Mouse (Mus musculus): ENCODE measurements at regions not wholly inside any gene's neighbourhood (a gene's known extent, or its start where the extent isn't known, plus 50 kb on each side); places are given as distances from the start of the nearest gene placed in this dataset.

GRCm38 (mm10) chr11:79815156-79815555 is 147.0 kb downstream of the Utp6 start:
- Histone ChIP-seq H3K36me3 (replicated peaks) (no peaks in the 10 kb centered on the region), H3K4me3 (no peak overlapping the region), H3K4me1 (no peaks in the 10 kb centered on the region), H3K27me3 (ENCODE audit: poor library complexity, severe bottlenecking) (no peaks in the 10 kb centered on the region), H3K9me3 (no peaks in the 10 kb centered on the region; the same call in 1 of the 2 replicates), H3K27ac (no peak overlapping the region)
- 91% methylated on average over 3 of the region's 3 CpGs for WGBS
- DNase-seq (ENCODE audit: extremely low spot score, low spot score): no peak

- Histone ChIP-seq H3K4me1 (peaks cover 24% of the 10 kb centered on the region), H3K27me3 (ENCODE audit: poor library complexity, severe bottlenecking) (no peaks in the 10 kb centered on the region), H3K9me3 (peaks cover 9% of the 10 kb centered on the region; the same call in 1 of the 2 replicates), H3K36me3 (replicated peaks) (no peaks in the 10 kb centered on the region), H3K4me3 (no peak overlapping the region), H3K27ac (peak overlapping the region; percentile 45)
- 49% methylated on average over 17 of the region's 17 CpGs for WGBS
- no peak for DNase-seq (ENCODE audit: extremely low spot score, low spot score)
These were observed 155.2 kb downstream of the Utp6 start for GRCm38 (mm10) chr11:79806911-79807466.

- Histone ChIP-seq H3K36me3 (replicated peaks) (no peaks in the 10 kb centered on the region), H3K4me3 (no peak overlapping the region), H3K27ac (peak overlapping the region; percentile 45), H3K4me1 (peaks cover 24% of the 10 kb centered on the region), H3K9me3 (peaks cover 9% of the 10 kb centered on the region; the same call in 1 of the 2 replicates), H3K27me3 (ENCODE audit: poor library complexity, severe bottlenecking) (no peaks in the 10 kb centered on the region)
- WGBS: 70% methylated on average over 10 of the region's 10 CpGs
- no peak for DNase-seq (ENCODE audit: extremely low spot score, low spot score)
These were observed 155.8 kb downstream of the Utp6 start for GRCm38 (mm10) chr11:79806417-79806816.

GRCm38 (mm10) chr11:79805981-79806415 is 156.2 kb downstream of the Utp6 start:
- no peaks in the 10 kb centered on the region for H3K27me3 ChIP-seq (ENCODE audit: poor library complexity, severe bottlenecking)
- WGBS: 49% methylated on average over 10 of the region's 10 CpGs
- H3K4me3 ChIP-seq: no peak overlapping the region
- H3K4me1 ChIP-seq: peaks cover 24% of the 10 kb centered on the region
- H3K9me3 ChIP-seq: peaks cover 9% of the 10 kb centered on the region; the same call in 1 of the 2 replicates
- H3K36me3 ChIP-seq (replicated peaks): no peaks in the 10 kb centered on the region
- peak overlapping the region; percentile 45 for H3K27ac ChIP-seq
- peak; percentile 63 for DNase-seq (ENCODE audit: extremely low spot score, low spot score)

DNA sequence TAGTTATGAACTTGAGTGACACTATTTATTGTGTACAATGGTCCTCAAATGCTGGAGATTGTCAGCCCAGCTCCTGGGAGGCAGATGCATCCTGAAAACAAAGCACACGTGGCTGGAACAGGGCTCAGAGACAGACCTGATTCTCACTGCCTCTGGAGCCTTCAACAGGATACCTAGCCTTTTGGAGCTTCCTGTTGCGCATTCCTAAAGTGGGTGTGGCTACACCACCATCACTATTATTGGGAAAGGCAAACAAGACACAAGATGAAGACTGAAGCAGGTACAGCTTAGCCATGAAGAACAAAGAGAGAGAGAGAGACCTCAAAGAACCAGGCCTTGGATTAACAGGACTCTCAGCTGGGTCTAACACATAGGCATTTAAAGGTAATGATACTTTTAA is 158.2 kb downstream of the Utp6 start:
- Histone ChIP-seq H3K27me3 (ENCODE audit: poor library complexity, severe bottlenecking) (no peaks in the 10 kb centered on the region), H3K4me3 (no peak overlapping the region), H3K4me1 (peaks cover 24% of the 10 kb centered on the region), H3K9me3 (peaks cover 9% of the 10 kb centered on the region; the same call in 1 of the 2 replicates), H3K27ac (no peak overlapping the region), H3K36me3 (replicated peaks) (no peaks in the 10 kb centered on the region)
- 72% methylated on average over 2 of the region's 2 CpGs for WGBS
- no peak for DNase-seq (ENCODE audit: extremely low spot score, low spot score)

- peaks cover 24% of the 10 kb centered on the region for H3K4me1 ChIP-seq
- 80% methylated on average over 5 of the region's 5 CpGs for WGBS
- H3K4me3 ChIP-seq: no peak overlapping the region
These were observed 159.2 kb downstream of the Utp6 start for GRCm38 (mm10) chr11:79803006-79803405.

DNA sequence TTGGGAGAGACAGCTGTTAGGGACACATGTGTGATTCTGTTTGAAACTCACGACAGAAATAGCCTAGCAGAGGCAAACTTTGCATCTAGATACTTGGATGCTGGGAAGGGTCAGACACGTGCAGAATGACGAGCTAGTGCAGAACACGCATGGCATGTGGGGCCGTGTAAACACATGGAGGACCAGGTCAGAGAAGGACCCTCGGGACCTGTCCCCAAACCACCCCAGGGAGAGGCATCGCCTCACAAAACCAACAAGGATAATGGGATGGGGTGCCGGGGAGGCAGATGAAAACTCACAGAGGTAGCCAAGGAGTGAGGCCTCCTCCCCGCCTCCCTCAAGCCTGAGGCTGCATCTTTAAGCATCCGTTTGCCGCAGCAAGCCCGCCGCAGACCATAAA is 159.6 kb downstream of the Utp6 start:
- no peaks in the 10 kb centered on the region for H3K27me3 ChIP-seq (ENCODE audit: poor library complexity, severe bottlenecking)
- no peak overlapping the region for H3K4me3 ChIP-seq
- no peak for DNase-seq (ENCODE audit: extremely low spot score, low spot score)
- WGBS: 88% methylated on average over 13 of the region's 13 CpGs
- H3K27ac ChIP-seq: no peak overlapping the region
- H3K36me3 ChIP-seq (replicated peaks): no peaks in the 10 kb centered on the region
- peaks cover 24% of the 10 kb centered on the region for H3K4me1 ChIP-seq
- H3K9me3 ChIP-seq: peaks cover 9% of the 10 kb centered on the region; the same call in 1 of the 2 replicates

More at GRCm38 (mm10) chr11:79803006-79803405, 159.2 kb downstream of the Utp6 start:
- peaks cover 9% of the 10 kb centered on the region; the same call in 1 of the 2 replicates for H3K9me3 ChIP-seq
- no peak for DNase-seq (ENCODE audit: extremely low spot score, low spot score)
- H3K36me3 ChIP-seq (replicated peaks): no peaks in the 10 kb centered on the region
- H3K27ac ChIP-seq: no peak overlapping the region
- H3K27me3 ChIP-seq (ENCODE audit: poor library complexity, severe bottlenecking): no peaks in the 10 kb centered on the region

DNA sequence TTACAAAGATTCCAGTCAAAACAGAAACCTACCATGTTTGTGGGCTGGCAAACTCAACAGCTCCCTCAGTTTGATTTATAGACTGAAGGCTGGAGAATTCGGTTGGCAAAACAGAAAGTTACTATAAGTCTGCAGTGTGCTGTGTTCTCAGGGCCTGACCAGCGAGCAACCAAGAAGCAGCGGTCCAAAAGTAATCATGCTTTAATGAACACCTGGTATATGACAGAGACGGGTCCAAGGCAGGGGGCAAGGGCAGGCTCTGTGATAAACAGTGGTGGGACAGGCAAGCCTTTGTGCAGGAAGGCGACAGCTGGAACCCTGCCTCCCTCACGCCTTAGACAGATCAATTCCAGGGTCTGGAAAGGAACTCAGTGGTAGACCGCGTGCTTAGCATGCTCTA is 161.9 kb downstream of the Utp6 start:
- Histone ChIP-seq H3K27me3 (ENCODE audit: poor library complexity, severe bottlenecking) (no peaks in the 10 kb centered on the region), H3K4me3 (no peak overlapping the region), H3K36me3 (replicated peaks) (no peaks in the 10 kb centered on the region), H3K4me1 (peaks cover under 1% of the 10 kb centered on the region; the same call in 1 of the 2 replicates), H3K9me3 (peaks cover 6% of the 10 kb centered on the region; the same call in 1 of the 2 replicates), H3K27ac (no peak overlapping the region)
- 78% methylated on average over 8 of the region's 8 CpGs for WGBS
- DNase-seq (ENCODE audit: extremely low spot score, low spot score): no peak

GRCm38 (mm10) chr11:79788251-79788741 is 173.9 kb downstream of the Utp6 start:
- 90% methylated on average over 3 of the region's 3 CpGs for WGBS
- Histone ChIP-seq H3K27ac (0 out of 2 replicates have a peak overlapping the region, but pooled peaks have one; percentile 12), H3K9me3 (no peaks in the 10 kb centered on the region), H3K4me3 (no peak overlapping the region), H3K36me3 (replicated peaks) (no peaks in the 10 kb centered on the region), H3K27me3 (ENCODE audit: poor library complexity, severe bottlenecking) (no peaks in the 10 kb centered on the region), H3K4me1 (peaks cover 54% of the 10 kb centered on the region)
- no peak for DNase-seq (ENCODE audit: extremely low spot score, low spot score)

DNA sequence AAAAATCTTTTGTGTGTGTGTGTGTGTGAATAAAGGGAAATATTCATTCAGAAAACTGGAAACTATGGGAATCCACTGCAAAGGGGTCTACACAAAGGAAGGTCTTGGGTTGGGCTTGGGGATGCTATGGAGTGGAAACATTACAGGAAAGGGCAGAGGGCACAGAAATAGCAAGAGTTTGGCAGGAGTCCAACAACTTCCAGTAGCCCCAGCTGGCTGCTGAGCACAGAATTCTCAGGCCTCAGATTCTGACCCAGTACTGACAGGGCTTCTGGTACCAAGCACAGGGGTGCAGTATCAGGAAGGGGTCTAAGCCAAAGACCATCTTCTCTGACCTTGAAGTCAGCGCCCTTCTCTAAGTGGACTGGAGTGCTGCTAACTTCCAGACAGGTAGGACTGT is 174.4 kb downstream of the Utp6 start:
- no peaks in the 10 kb centered on the region for H3K27me3 ChIP-seq (ENCODE audit: poor library complexity, severe bottlenecking)
- no peaks in the 10 kb centered on the region for H3K9me3 ChIP-seq
- DNase-seq (ENCODE audit: extremely low spot score, low spot score): no peak

GRCm38 (mm10) chr11:79784071-79784470 is 178.1 kb downstream of the Utp6 start:
- whole genome bisulfite sequencing: 66% methylated on average over 3 of the region's 3 CpGs
- Histone ChIP-seq H3K27me3 (ENCODE audit: poor library complexity, severe bottlenecking) (peaks cover 9% of the 10 kb centered on the region; the same call in 1 of the 2 replicates), H3K9me3 (no peaks in the 10 kb centered on the region), H3K36me3 (replicated peaks) (no peaks in the 10 kb centered on the region), H3K27ac (no peak overlapping the region), H3K4me3 (no peak overlapping the region), H3K4me1 (peaks cover 38% of the 10 kb centered on the region)
- no peak for DNase-seq (ENCODE audit: extremely low spot score, low spot score)

More for the DNA sequence above, 174.4 kb downstream of the Utp6 start:
- no peak overlapping the region for H3K4me3 ChIP-seq
- WGBS: 91% methylated on average over 1 of the region's 1 CpGs
- no peaks in the 10 kb centered on the region for H3K36me3 ChIP-seq (replicated peaks)
- no peak overlapping the region for H3K27ac ChIP-seq
- H3K4me1 ChIP-seq: peaks cover 54% of the 10 kb centered on the region

DNA sequence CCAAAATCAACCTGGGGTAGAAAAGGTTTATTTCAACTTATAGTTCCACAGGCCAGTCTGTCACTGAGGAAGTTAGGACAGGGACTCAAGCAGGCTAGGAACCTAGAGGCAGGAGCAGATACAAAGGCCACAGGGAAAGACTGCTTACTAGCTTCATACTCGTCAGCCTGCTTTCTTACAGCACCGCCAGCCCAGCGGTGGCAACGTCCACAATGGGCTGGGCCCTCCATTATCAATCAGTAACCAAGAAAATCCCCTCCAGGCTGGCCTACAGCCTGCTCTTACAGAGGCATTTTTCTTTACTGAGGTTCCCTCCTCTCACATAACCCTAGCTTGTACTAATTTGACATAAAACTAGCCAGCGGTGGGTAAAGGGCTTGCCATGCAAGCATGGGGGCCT is 180.2 kb downstream of the Utp6 start:
- peaks cover 42% of the 10 kb centered on the region for H3K4me1 ChIP-seq
- no peak overlapping the region for H3K27ac ChIP-seq
- no peak overlapping the region for H3K4me3 ChIP-seq
- 62% methylated on average over 5 of the region's 5 CpGs for WGBS
- peaks cover 28% of the 10 kb centered on the region for H3K27me3 ChIP-seq (ENCODE audit: poor library complexity, severe bottlenecking)
- DNase-seq (ENCODE audit: extremely low spot score, low spot score): no peak
- no peaks in the 10 kb centered on the region for H3K9me3 ChIP-seq
- no peaks in the 10 kb centered on the region for H3K36me3 ChIP-seq (replicated peaks)

- Histone ChIP-seq H3K4me3 (no peak overlapping the region), H3K9me3 (no peaks in the 10 kb centered on the region), H3K4me1 (peaks cover 50% of the 10 kb centered on the region), H3K27ac (0 out of 2 replicates have a peak overlapping the region, but pooled peaks have one; percentile 20), H3K36me3 (replicated peaks) (no peaks in the 10 kb centered on the region), H3K27me3 (ENCODE audit: poor library complexity, severe bottlenecking) (peaks cover 28% of the 10 kb centered on the region)
- DNase-seq (ENCODE audit: extremely low spot score, low spot score): peak; percentile 21
- 24% methylated on average over 5 of the region's 5 CpGs for WGBS
These were observed 182.4 kb downstream of the Utp6 start for GRCm38 (mm10) chr11:79779756-79780155.
